Mouse (Mus musculus): ENCODE measurements around the gene Ubtd1. TPM values are rescaled to one million over a fixed set of nuclear protein-coding genes. Genes with fewer than 3 reads are reported as not detected.
"Not testable (repeated sequence)": the region's sequence is repeated elsewhere in the genome, so short reads cannot be mapped to it uniquely, and the experiment has no call there.

Ubtd1 gene
- polyA plus RNA-seq, 1 experiment: 73.0 TPM

DNA sequence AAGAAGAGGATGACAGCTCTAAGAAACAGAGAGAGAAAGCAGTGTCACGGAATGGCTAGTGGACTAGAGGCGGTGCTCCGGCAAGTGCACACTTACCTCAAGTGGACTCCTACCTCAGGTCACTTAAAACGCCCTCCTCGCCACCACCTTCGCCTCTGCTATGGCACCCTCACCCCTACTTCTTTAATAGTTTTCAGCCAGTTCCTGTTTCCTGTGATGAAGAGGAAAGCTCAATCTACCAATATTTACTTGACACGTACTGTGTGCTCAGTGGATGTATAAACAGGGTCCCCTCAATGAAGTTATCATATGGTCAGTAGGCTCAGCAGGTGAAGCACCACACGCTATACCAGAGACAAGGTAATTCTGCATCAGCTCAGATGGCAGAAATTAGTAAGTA, 97.0 kb downstream of the Ubtd1 start:
- Histone ChIP-seq H3K79me2 (ENCODE audit: control insufficient read depth, insufficient read depth) (peaks cover 10% of the 10 kb centered on the region), H3K27me3 (ENCODE audit: control insufficient read depth, insufficient read depth, insufficient read length) (no peaks in the 10 kb centered on the region), H3K36me3 (ENCODE audit: control insufficient read depth, insufficient read depth) (no peaks in the 10 kb centered on the region), H3K79me3 (ENCODE audit: low read depth) (no peaks in the 10 kb centered on the region), H3ac (ENCODE audit: control insufficient read depth, insufficient read length, low read depth) (no peak overlapping the region), H3K4me3 (ENCODE audit: insufficient read depth, poor library complexity, severe bottlenecking) (no peak overlapping the region)
- no peak for TF ChIP-seq MYOG (IDR thresholded peaks at IDR 0.05; ENCODE audit: control insufficient read depth, extremely low read depth, insufficient read length)
- TF ChIP-seq CTCF (IDR thresholded peaks at IDR 0.05; ENCODE audit: control insufficient read depth, insufficient read depth, insufficient read length): no peak
- TF ChIP-seq CEBPB (IDR thresholded peaks at IDR 0.05; ENCODE audit: low read depth): no peak
- no peak for TF ChIP-seq MAX (IDR thresholded peaks at IDR 0.05)
- no peak for TF ChIP-seq MYOD1 (IDR thresholded peaks at IDR 0.05; ENCODE audit: control insufficient read depth, insufficient read length, low read depth)
- no peak for TF ChIP-seq FOSL1 (IDR thresholded peaks at IDR 0.05; ENCODE audit: insufficient read depth, low read length, poor library complexity, severe bottlenecking)
- no peak for TF ChIP-seq USF1 (IDR thresholded peaks at IDR 0.05; ENCODE audit: low read depth)

DNA sequence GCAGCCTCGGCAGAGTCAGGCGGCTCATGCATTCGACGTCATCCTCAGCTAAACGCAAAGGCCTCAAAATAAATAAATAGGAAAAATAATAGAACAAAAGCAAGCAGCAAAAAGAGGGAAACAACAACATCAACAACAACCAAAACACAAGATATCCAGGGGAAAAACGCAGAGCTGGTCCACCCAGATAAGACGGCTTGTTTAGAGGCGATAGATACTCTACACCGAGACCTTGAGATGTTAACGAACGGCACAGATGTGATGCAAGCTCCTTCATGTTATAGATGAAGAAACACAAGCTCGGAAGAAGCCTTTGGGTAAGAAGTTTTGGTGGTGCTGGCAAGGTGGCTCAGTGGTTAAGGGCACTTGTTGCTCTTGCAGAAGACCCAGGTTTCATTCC, 97.4 kb downstream of the Ubtd1 start:
- Histone ChIP-seq H3K27me3 (ENCODE audit: control insufficient read depth, insufficient read depth, insufficient read length) (no peaks in the 10 kb centered on the region), H3K36me3 (ENCODE audit: control insufficient read depth, insufficient read depth) (no peaks in the 10 kb centered on the region), H3ac (ENCODE audit: control insufficient read depth, insufficient read length, low read depth) (no peak overlapping the region)

DNA sequence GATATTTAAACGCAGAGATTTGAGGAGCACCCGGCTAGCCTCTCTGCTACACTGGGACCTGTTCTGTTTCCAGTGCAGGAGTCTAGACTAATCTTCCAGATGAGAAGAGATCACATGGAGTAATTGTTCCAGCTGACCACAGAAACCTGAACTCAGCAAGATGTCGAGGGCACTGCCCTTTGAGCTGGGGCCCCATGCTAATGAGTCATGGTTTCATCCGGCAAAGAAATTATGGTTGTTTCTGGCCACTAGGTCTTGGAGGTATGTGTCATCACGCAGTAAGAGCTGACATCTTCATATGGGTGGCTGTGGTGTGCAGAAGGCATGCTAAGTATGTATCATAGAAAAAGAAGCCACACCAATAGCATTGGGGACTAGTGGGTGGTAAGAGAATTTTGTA, 98.4 kb downstream of the Ubtd1 start:
- no peaks in the 10 kb centered on the region for H3K36me3 ChIP-seq (ENCODE audit: control insufficient read depth, insufficient read depth)
- no peak overlapping the region for H3ac ChIP-seq (ENCODE audit: control insufficient read depth, insufficient read length, low read depth)
- H3K79me3 ChIP-seq (ENCODE audit: low read depth): no peaks in the 10 kb centered on the region
- no peaks in the 10 kb centered on the region for H3K27me3 ChIP-seq (ENCODE audit: control insufficient read depth, insufficient read depth, insufficient read length)
- TF ChIP-seq MYOG (IDR thresholded peaks at IDR 0.05; ENCODE audit: control insufficient read depth, extremely low read depth, insufficient read length): no peak
- TF ChIP-seq MYOD1 (IDR thresholded peaks at IDR 0.05; ENCODE audit: control insufficient read depth, insufficient read length, low read depth): peak; percentile 35
- peak; percentile 83 for TF ChIP-seq MAX (IDR thresholded peaks at IDR 0.05)
- TF ChIP-seq USF1 (IDR thresholded peaks at IDR 0.05; ENCODE audit: low read depth): peak; percentile 85
- TF ChIP-seq CTCF (IDR thresholded peaks at IDR 0.05; ENCODE audit: control insufficient read depth, insufficient read depth, insufficient read length): no peak
- peak; percentile 78 for TF ChIP-seq FOSL1 (IDR thresholded peaks at IDR 0.05; ENCODE audit: insufficient read depth, low read length, poor library complexity, severe bottlenecking)
- TF ChIP-seq CEBPB (IDR thresholded peaks at IDR 0.05; ENCODE audit: low read depth): peak; percentile 33
- peaks cover 10% of the 10 kb centered on the region for H3K79me2 ChIP-seq (ENCODE audit: control insufficient read depth, insufficient read depth)
- no peak overlapping the region for H3K4me3 ChIP-seq (ENCODE audit: insufficient read depth, poor library complexity, severe bottlenecking)

More for the DNA sequence above, 97.4 kb downstream of the Ubtd1 start:
- Histone ChIP-seq H3K79me2 (ENCODE audit: control insufficient read depth, insufficient read depth) (peaks cover 10% of the 10 kb centered on the region), H3K4me3 (ENCODE audit: insufficient read depth, poor library complexity, severe bottlenecking) (no peak overlapping the region), H3K79me3 (ENCODE audit: low read depth) (no peaks in the 10 kb centered on the region)
- TF ChIP-seq CTCF (IDR thresholded peaks at IDR 0.05; ENCODE audit: control insufficient read depth, insufficient read depth, insufficient read length) (no peak), MAX (IDR thresholded peaks at IDR 0.05) (no peak), FOSL1 (IDR thresholded peaks at IDR 0.05; ENCODE audit: insufficient read depth, low read length, poor library complexity, severe bottlenecking) (no peak), MYOG (IDR thresholded peaks at IDR 0.05; ENCODE audit: control insufficient read depth, extremely low read depth, insufficient read length) (no peak), CEBPB (IDR thresholded peaks at IDR 0.05; ENCODE audit: low read depth) (no peak), MYOD1 (IDR thresholded peaks at IDR 0.05; ENCODE audit: control insufficient read depth, insufficient read length, low read depth) (no peak), USF1 (IDR thresholded peaks at IDR 0.05; ENCODE audit: low read depth) (no peak)

DNA sequence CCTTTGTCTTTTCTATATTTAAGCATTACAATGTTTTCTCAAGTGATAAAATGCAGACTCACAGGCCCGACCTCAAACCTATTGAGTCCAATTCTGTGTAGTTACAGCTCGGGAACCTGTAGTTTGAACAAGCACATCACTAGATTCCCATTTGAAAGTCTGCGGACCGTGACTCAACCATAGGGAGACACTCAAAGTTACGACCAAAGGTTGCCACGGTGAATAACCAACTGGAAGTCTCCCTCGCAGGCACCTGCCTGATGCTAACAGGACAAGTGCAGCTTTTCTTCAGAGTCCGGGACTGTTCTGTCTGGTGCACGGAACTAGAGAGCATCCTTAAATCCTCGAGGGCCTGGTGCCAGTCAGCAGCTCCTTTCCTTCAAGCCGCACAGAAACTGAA, 98.9 kb downstream of the Ubtd1 start:
- Histone ChIP-seq H3K4me3 (ENCODE audit: insufficient read depth, poor library complexity, severe bottlenecking) (no peak overlapping the region), H3K36me3 (ENCODE audit: control insufficient read depth, insufficient read depth) (no peaks in the 10 kb centered on the region), H3K79me3 (ENCODE audit: low read depth) (no peaks in the 10 kb centered on the region), H3K79me2 (ENCODE audit: control insufficient read depth, insufficient read depth) (peaks cover 11% of the 10 kb centered on the region), H3K27me3 (ENCODE audit: control insufficient read depth, insufficient read depth, insufficient read length) (no peaks in the 10 kb centered on the region), H3ac (ENCODE audit: control insufficient read depth, insufficient read length, low read depth) (peak overlapping the region; percentile 34)
- TF ChIP-seq CTCF (IDR thresholded peaks at IDR 0.05; ENCODE audit: control insufficient read depth, insufficient read depth, insufficient read length) (no peak), MYOD1 (IDR thresholded peaks at IDR 0.05; ENCODE audit: control insufficient read depth, insufficient read length, low read depth) (no peak), FOSL1 (IDR thresholded peaks at IDR 0.05; ENCODE audit: insufficient read depth, low read length, poor library complexity, severe bottlenecking) (no peak)

DNA sequence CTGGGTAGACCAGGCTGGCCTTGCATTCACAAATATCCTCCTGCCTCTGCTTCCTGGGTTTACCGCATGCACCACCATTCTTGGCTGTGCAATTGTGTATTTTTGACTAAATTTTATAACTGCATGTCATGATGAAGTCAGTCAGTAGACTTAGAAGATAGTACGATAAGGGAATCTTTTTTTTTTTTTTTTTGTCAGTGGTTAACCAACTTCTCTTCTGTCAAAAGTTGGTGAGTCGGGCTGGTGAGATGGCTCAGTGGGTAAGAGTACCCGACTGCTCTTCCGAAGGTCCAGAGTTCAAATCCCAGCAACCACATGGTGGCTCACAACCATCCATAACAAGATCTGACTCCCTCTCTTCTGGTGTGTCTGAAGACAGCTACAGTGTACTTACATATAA, 100.0 kb downstream of the Ubtd1 start:
- not testable (repeated sequence) for H3K27me3 ChIP-seq (ENCODE audit: control insufficient read depth, insufficient read depth, insufficient read length); H3K4me3 ChIP-seq (ENCODE audit: insufficient read depth, poor library complexity, severe bottlenecking)

More for the DNA sequence above, 100.0 kb downstream of the Ubtd1 start:
- H3K79me2 ChIP-seq (ENCODE audit: control insufficient read depth, insufficient read depth): peaks cover 16% of the 10 kb centered on the region
- H3K36me3 ChIP-seq (ENCODE audit: control insufficient read depth, insufficient read depth); H3K79me3 ChIP-seq (ENCODE audit: low read depth); H3ac ChIP-seq (ENCODE audit: control insufficient read depth, insufficient read length, low read depth): not testable (repeated sequence)

Other genes with a start within 250 kb of the Ubtd1 start
- not detected for gene Slit1, start 238.1 kb upstream of the Ubtd1 start, polyA plus RNA-seq (2012; fragmentation: generic; extraction: Trizol)
- gene Arhgap19, start 179.7 kb upstream of the Ubtd1 start, polyA plus RNA-seq (2012; fragmentation: generic; extraction: Trizol): 8.9 TPM
- gene Frat1, start 151.8 kb upstream of the Ubtd1 start, polyA plus RNA-seq (2012; fragmentation: generic; extraction: Trizol): 0.06 TPM
- 0.60 TPM for gene Frat2, start 133.6 kb upstream of the Ubtd1 start, polyA plus RNA-seq (2012; fragmentation: generic; extraction: Trizol)
- gene Rrp12, start 85.6 kb upstream of the Ubtd1 start, polyA plus RNA-seq (2012; fragmentation: generic; extraction: Trizol): 33.6 TPM
- 736 TPM for gene Pgam1, start 69.8 kb upstream of the Ubtd1 start, polyA plus RNA-seq (2012; fragmentation: generic; extraction: Trizol)
- gene Exosc1, start 48.3 kb upstream of the Ubtd1 start, polyA plus RNA-seq (2012; fragmentation: generic; extraction: Trizol): 46.5 TPM
- gene Zdhhc16, start 48.3 kb upstream of the Ubtd1 start, polyA plus RNA-seq (2012; fragmentation: generic; extraction: Trizol): 104 TPM
- 21.9 TPM for gene Mms19, start 606 bp upstream of the Ubtd1 start, polyA plus RNA-seq (2012; fragmentation: generic; extraction: Trizol)
- 0.15 TPM for gene Ankrd2, start 54.2 kb downstream of the Ubtd1 start, polyA plus RNA-seq (2012; fragmentation: generic; extraction: Trizol)
- gene Hoga1, start 63.8 kb downstream of the Ubtd1 start, polyA plus RNA-seq (2012; fragmentation: generic; extraction: Trizol): 0.30 TPM
- gene 4933411K16Rik, start 70.5 kb downstream of the Ubtd1 start, polyA plus RNA-seq (2012; fragmentation: generic; extraction: Trizol): 0.18 TPM
- gene Morn4, start 104.6 kb downstream of the Ubtd1 start, polyA plus RNA-seq (2012; fragmentation: generic; extraction: Trizol): 16.5 TPM
- 18.7 TPM for gene Pi4k2a, start 108.7 kb downstream of the Ubtd1 start, polyA plus RNA-seq (2012; fragmentation: generic; extraction: Trizol)
- 92.7 TPM for gene Avpi1, start 147.3 kb downstream of the Ubtd1 start, polyA plus RNA-seq (2012; fragmentation: generic; extraction: Trizol)
- gene Marveld1, start 165.6 kb downstream of the Ubtd1 start, polyA plus RNA-seq (2012; fragmentation: generic; extraction: Trizol): 33.0 TPM
- gene Zfyve27, start 182.2 kb downstream of the Ubtd1 start, polyA plus RNA-seq (2012; fragmentation: generic; extraction: Trizol): 11.3 TPM
- not detected for gene Sfrp5, start 220.5 kb downstream of the Ubtd1 start, polyA plus RNA-seq (2012; fragmentation: generic; extraction: Trizol)

All from C2C12 (cell line).